Mouse (Mus musculus): Measurements from ENCODE around the gene Enc1. TPM values are rescaled to one million over a fixed set of nuclear protein-coding genes. Genes with fewer than 3 reads are reported as not detected.

Enc1 gene
- polyA plus RNA-seq, 1 experiment from 2014 or later: 143 TPM

DNA sequence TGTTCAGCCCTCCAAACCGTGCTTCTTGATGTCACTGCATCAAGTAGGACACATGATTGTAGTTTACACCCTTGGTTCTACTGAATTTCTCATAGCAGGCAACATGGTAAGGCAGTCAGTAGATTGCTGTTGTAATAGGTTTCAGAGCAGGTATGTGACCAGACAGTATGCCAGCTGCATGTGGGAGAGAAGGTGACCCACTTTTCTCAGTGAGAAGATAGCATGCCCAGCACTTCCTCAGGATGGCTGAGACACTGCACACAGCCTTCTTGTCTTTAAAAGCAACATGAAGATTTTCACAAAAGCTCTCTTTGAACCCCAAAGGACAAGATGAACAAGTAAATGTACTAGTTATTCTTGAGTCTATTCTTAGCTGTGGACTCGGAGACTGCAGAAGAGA lies 29.8 kb downstream of the Enc1 start:
- Histone ChIP-seq H3K27me3 (replicated peaks; ENCODE audit: control insufficient read depth, insufficient read depth, low read length) (no peaks in the 10 kb centered on the region), H3K9me3 (ENCODE audit: control insufficient read depth, low read length) (peaks cover 3% of the 10 kb centered on the region; the same call in 1 of the 2 replicates), H3K4me1 (replicated peaks; ENCODE audit: control insufficient read depth, insufficient read depth, low read length) (no peaks in the 10 kb centered on the region; the same call in 1 of the 2 replicates), H3K9ac (replicated peaks; ENCODE audit: low read depth, low read length) (no peak overlapping the region), H3K4me3 (replicated peaks; ENCODE audit: low read length) (no peak overlapping the region), H3K36me3 (ENCODE audit: control insufficient read depth, insufficient read depth) (no peaks in the 10 kb centered on the region), H3K27ac (ENCODE audit: low read length) (no peak overlapping the region), H3K4me2 (ENCODE audit: low read length) (no peak overlapping the region)
- WGBS: 88% methylated on average over 2 of the region's 2 CpGs
- ATAC-seq: no peak

- H3K27me3 ChIP-seq (replicated peaks; ENCODE audit: control insufficient read depth, insufficient read depth, low read length): no peaks in the 10 kb centered on the region
- WGBS: 69% methylated on average over 6 of the region's 6 CpGs
- no peak for ATAC-seq
- H3K27ac ChIP-seq (ENCODE audit: low read length): no peak overlapping the region
- no peak overlapping the region for H3K4me2 ChIP-seq (ENCODE audit: low read length)
- no peaks in the 10 kb centered on the region for H3K36me3 ChIP-seq (ENCODE audit: control insufficient read depth, insufficient read depth)
- H3K9me3 ChIP-seq (ENCODE audit: control insufficient read depth, low read length): peaks cover 3% of the 10 kb centered on the region; the same call in 1 of the 2 replicates
- no peaks in the 10 kb centered on the region; the same call in 1 of the 2 replicates for H3K4me1 ChIP-seq (replicated peaks; ENCODE audit: control insufficient read depth, insufficient read depth, low read length)
- no peak overlapping the region for H3K4me3 ChIP-seq (replicated peaks; ENCODE audit: low read length)
- no peak overlapping the region for H3K9ac ChIP-seq (replicated peaks; ENCODE audit: low read depth, low read length)
These were observed 30.7 kb downstream of the Enc1 start for GRCm38 (mm10) chr13:97271641-97272040.

DNA sequence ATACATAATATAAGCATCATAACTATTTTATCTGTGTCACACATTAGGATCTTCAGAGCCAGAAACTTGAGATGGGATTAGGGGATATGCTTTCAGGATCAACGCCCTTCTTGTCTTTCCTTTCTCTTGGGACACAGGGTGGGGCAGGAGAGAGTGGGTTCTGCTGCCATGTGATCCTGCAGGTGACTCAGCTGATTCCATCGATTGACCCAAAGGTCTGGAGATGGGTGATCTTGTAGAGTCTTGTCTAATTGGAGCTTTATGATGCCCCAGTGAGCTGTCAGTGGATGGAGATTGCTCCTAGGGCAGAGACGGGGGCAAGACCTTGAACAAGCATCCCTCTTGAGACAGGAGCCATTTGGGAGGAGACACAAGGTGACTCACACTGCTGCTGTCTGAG lies 33.9 kb downstream of the Enc1 start:
- no peaks in the 10 kb centered on the region; the same call in 1 of the 2 replicates for H3K4me1 ChIP-seq (replicated peaks; ENCODE audit: control insufficient read depth, insufficient read depth, low read length)
- H3K27ac ChIP-seq (ENCODE audit: low read length): no peak overlapping the region
- H3K9me3 ChIP-seq (ENCODE audit: control insufficient read depth, low read length): no peaks in the 10 kb centered on the region
- no peak overlapping the region for H3K4me2 ChIP-seq (ENCODE audit: low read length)
- H3K27me3 ChIP-seq (replicated peaks; ENCODE audit: control insufficient read depth, insufficient read depth, low read length): no peaks in the 10 kb centered on the region
- H3K36me3 ChIP-seq (ENCODE audit: control insufficient read depth, insufficient read depth): no peaks in the 10 kb centered on the region
- WGBS: 92% methylated on average over 3 of the region's 3 CpGs
- no peak overlapping the region for H3K4me3 ChIP-seq (replicated peaks; ENCODE audit: low read length)
- H3K9ac ChIP-seq (replicated peaks; ENCODE audit: low read depth, low read length): no peak overlapping the region
- no peak for ATAC-seq

DNA sequence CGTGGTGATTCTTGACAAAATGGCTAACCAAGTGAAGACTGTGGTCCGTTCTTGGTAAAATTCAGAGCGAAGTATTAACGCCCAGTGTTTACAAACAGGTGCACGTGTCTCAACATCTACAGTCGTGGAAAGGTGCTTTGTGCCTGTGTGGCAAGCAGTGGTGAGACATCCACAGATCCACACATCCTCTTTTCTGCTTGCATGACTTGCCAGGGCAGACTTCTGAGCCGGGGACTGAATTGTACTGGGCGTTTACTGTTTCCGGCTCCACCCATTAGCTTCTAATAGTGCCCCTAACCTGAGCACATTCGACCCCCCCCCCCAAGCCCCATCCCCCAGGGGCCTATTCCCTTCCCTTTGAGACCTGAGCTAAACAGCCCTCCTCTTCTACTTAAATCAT lies 34.6 kb downstream of the Enc1 start:
- H3K36me3 ChIP-seq (ENCODE audit: control insufficient read depth, insufficient read depth): no peaks in the 10 kb centered on the region
- H3K27ac ChIP-seq (ENCODE audit: low read length): no peak overlapping the region
- no peaks in the 10 kb centered on the region for H3K9me3 ChIP-seq (ENCODE audit: control insufficient read depth, low read length)
- H3K27me3 ChIP-seq (replicated peaks; ENCODE audit: control insufficient read depth, insufficient read depth, low read length): no peaks in the 10 kb centered on the region
- 83% methylated on average over 10 of the region's 10 CpGs for WGBS
- H3K9ac ChIP-seq (replicated peaks; ENCODE audit: low read depth, low read length): no peak overlapping the region
- no peak for ATAC-seq
- no peak overlapping the region for H3K4me2 ChIP-seq (ENCODE audit: low read length)
- H3K4me1 ChIP-seq (replicated peaks; ENCODE audit: control insufficient read depth, insufficient read depth, low read length): no peaks in the 10 kb centered on the region; the same call in 1 of the 2 replicates
- H3K4me3 ChIP-seq (replicated peaks; ENCODE audit: low read length): no peak overlapping the region

GRCm38 (mm10) chr13:97282051-97282910 lies 41.4 kb downstream of the Enc1 start:
- Histone ChIP-seq H3K9me3 (ENCODE audit: control insufficient read depth, low read length) (no peaks in the 10 kb centered on the region), H3K36me3 (ENCODE audit: control insufficient read depth, insufficient read depth) (no peaks in the 10 kb centered on the region), H3K27ac (ENCODE audit: low read length) (no peak overlapping the region), H3K27me3 (replicated peaks; ENCODE audit: control insufficient read depth, insufficient read depth, low read length) (no peaks in the 10 kb centered on the region), H3K9ac (replicated peaks; ENCODE audit: low read depth, low read length) (peak overlapping the region; percentile 48; the same call in 1 of the 2 replicates), H3K4me3 (replicated peaks; ENCODE audit: low read length) (peak overlapping the region; percentile 22), H3K4me2 (ENCODE audit: low read length) (peak overlapping the region; percentile 53), H3K4me1 (replicated peaks; ENCODE audit: control insufficient read depth, insufficient read depth, low read length) (peaks cover 12% of the 10 kb centered on the region)
- ATAC-seq: peak; percentile 26; the same call in 1 of the 2 replicates
- WGBS: 23% methylated on average over 26 of the region's 26 CpGs

DNA sequence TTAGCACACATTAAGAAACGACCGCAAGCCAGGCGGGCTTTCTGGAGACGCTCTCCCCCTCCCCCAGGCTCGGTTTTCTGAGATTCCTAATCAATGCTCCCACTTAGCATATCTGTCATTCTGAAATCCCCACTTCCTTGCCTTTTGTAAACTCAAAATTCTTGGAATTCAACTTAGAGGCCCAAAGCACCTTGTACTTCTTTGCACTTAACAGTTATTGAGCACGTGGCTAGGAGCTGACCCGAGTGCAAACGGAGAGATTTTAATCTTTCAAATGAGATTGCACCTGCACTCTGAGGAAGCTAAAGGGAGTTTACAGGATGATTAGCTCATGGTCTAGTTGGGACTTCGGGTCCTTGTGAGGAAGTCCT lies 42.0 kb downstream of the Enc1 start:
- 12% methylated on average over 9 of the region's 9 CpGs for WGBS
- H3K9ac ChIP-seq (replicated peaks; ENCODE audit: low read depth, low read length): no peak overlapping the region
- H3K4me1 ChIP-seq (replicated peaks; ENCODE audit: control insufficient read depth, insufficient read depth, low read length): peaks cover 12% of the 10 kb centered on the region
- H3K27me3 ChIP-seq (replicated peaks; ENCODE audit: control insufficient read depth, insufficient read depth, low read length): no peaks in the 10 kb centered on the region
- H3K4me3 ChIP-seq (replicated peaks; ENCODE audit: low read length): no peak overlapping the region
- no peaks in the 10 kb centered on the region for H3K36me3 ChIP-seq (ENCODE audit: control insufficient read depth, insufficient read depth)
- ATAC-seq: no peak
- H3K4me2 ChIP-seq (ENCODE audit: low read length): peak overlapping the region; percentile 53; the same call in 1 of the 2 replicates
- H3K9me3 ChIP-seq (ENCODE audit: control insufficient read depth, low read length): no peaks in the 10 kb centered on the region
- no peak overlapping the region for H3K27ac ChIP-seq (ENCODE audit: low read length)

DNA sequence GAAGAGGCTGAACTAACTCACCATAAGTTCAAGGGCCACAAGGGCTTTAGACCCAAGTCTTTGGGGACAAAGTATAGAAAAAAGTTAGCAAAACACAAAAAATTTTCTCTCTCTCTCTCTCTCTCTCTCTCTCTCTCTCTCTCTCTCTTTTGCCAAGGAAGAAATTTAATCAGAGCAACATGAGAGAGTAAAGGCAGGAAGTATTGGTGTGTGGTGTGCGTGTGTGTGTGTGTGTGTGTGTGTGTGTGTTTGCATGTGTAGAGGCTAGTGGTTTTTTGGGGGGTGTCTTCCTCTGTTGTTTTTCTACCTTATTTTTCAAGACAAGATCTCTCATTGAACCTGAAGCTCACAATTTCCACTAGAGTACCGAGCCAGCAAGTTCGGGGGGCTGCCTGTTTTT lies 46.1 kb downstream of the Enc1 start:
- no peak overlapping the region for H3K27ac ChIP-seq (ENCODE audit: low read length)
- H3K4me1 ChIP-seq (replicated peaks; ENCODE audit: control insufficient read depth, insufficient read depth, low read length): peaks cover 13% of the 10 kb centered on the region
- H3K36me3 ChIP-seq (ENCODE audit: control insufficient read depth, insufficient read depth): no peaks in the 10 kb centered on the region
- 89% methylated on average over 3 of the region's 3 CpGs for WGBS
- no peaks in the 10 kb centered on the region for H3K27me3 ChIP-seq (replicated peaks; ENCODE audit: control insufficient read depth, insufficient read depth, low read length)
- no peak overlapping the region for H3K9ac ChIP-seq (replicated peaks; ENCODE audit: low read depth, low read length)
- no peak overlapping the region for H3K4me3 ChIP-seq (replicated peaks; ENCODE audit: low read length)
- no peak overlapping the region for H3K4me2 ChIP-seq (ENCODE audit: low read length)
- ATAC-seq: no peak
- no peaks in the 10 kb centered on the region for H3K9me3 ChIP-seq (ENCODE audit: control insufficient read depth, low read length)

GRCm38 (mm10) chr13:97290747-97291146 lies 49.8 kb downstream of the Enc1 start:
- no peak overlapping the region for H3K4me2 ChIP-seq (ENCODE audit: low read length)
- no peak for ATAC-seq
- no peaks in the 10 kb centered on the region for H3K27me3 ChIP-seq (replicated peaks; ENCODE audit: control insufficient read depth, insufficient read depth, low read length)
- 25% methylated on average over 2 of the region's 3 CpGs for WGBS
- H3K27ac ChIP-seq (ENCODE audit: low read length): no peak overlapping the region
- H3K36me3 ChIP-seq (ENCODE audit: control insufficient read depth, insufficient read depth): no peaks in the 10 kb centered on the region
- H3K9me3 ChIP-seq (ENCODE audit: control insufficient read depth, low read length): no peaks in the 10 kb centered on the region
- H3K4me1 ChIP-seq (replicated peaks; ENCODE audit: control insufficient read depth, insufficient read depth, low read length): peaks cover 13% of the 10 kb centered on the region
- no peak overlapping the region for H3K9ac ChIP-seq (replicated peaks; ENCODE audit: low read depth, low read length)
- H3K4me3 ChIP-seq (replicated peaks; ENCODE audit: low read length): no peak overlapping the region

GRCm38 (mm10) chr13:97291354-97291753 lies 50.4 kb downstream of the Enc1 start:
- no peak overlapping the region; the same call in 1 of the 2 replicates for H3K27ac ChIP-seq (ENCODE audit: low read length)
- H3K36me3 ChIP-seq (ENCODE audit: control insufficient read depth, insufficient read depth): no peaks in the 10 kb centered on the region
- no peaks in the 10 kb centered on the region for H3K9me3 ChIP-seq (ENCODE audit: control insufficient read depth, low read length)
- no peak overlapping the region for H3K4me2 ChIP-seq (ENCODE audit: low read length)
- 77% methylated on average over 17 of the region's 17 CpGs for WGBS
- no peak overlapping the region for H3K9ac ChIP-seq (replicated peaks; ENCODE audit: low read depth, low read length)
- peaks cover 13% of the 10 kb centered on the region for H3K4me1 ChIP-seq (replicated peaks; ENCODE audit: control insufficient read depth, insufficient read depth, low read length)
- 0 out of 2 replicates have a peak, but pooled peaks have one; percentile 19 for ATAC-seq
- H3K27me3 ChIP-seq (replicated peaks; ENCODE audit: control insufficient read depth, insufficient read depth, low read length): no peaks in the 10 kb centered on the region
- no peak overlapping the region for H3K4me3 ChIP-seq (replicated peaks; ENCODE audit: low read length)
